Mouse (Mus musculus) limb, embryonic 14.5 days (tissue): ENCODE results near the gene Abcc12. TPM values are rescaled to one million over a fixed set of nuclear protein-coding genes. Genes with fewer than 3 reads are reported as not detected.

Experiments
- ATAC-seq: fragments of 200-750 bp; cut with Nextera tagmentation; 2 replicates; pipeline ENCODE4 v1.8.0; 2017; ENCODE audit warnings: low read depth, moderate number of reproducible peaks, moderate TSS enrichment; ENCODE audit not compliant: low FRiP score
- DNase-seq: peaks from one replicate; pipeline ENCODE4 v3.0.0-alpha.2; 2015; ENCODE audit warnings: low spot score
- H3K27ac ChIP-seq: fragments of 300-500 bp; sonication (generic); replicated peaks from 2 replicates; pipeline ENCODE4 v1.5.1; 2014; ENCODE audit warnings: low read depth, mild to moderate bottlenecking, low read length, moderate library complexity, mixed read lengths
- H3K27me3 ChIP-seq: fragments of 300-500 bp; sonication (generic); 2 replicates; pipeline ENCODE4 v1.6.1; 2014; ENCODE audit warnings: low read length, mixed read lengths; ENCODE audit not compliant: control insufficient read depth, insufficient read depth
- H3K36me3 ChIP-seq: fragments of 300-500 bp; sonication (generic); 2 replicates; pipeline ENCODE4 v1.6.1; 2014; ENCODE audit warnings: mild to moderate bottlenecking, low read length, moderate library complexity, mixed read lengths; ENCODE audit not compliant: control insufficient read depth, insufficient read depth
- H3K4me1 ChIP-seq: fragments of 300-500 bp; sonication (generic); 2 replicates; pipeline ENCODE4 v1.6.1; 2014; ENCODE audit warnings: antibody characterized with exemption, low read length, mixed read lengths; ENCODE audit not compliant: control insufficient read depth, insufficient read depth
- H3K4me2 ChIP-seq: fragments of 300-500 bp; sonication (generic); replicated peaks from 2 replicates; pipeline ENCODE4 v1.6.1; 2014; ENCODE audit warnings: low read depth, mild to moderate bottlenecking, low read length, moderate library complexity; ENCODE audit not compliant: severe bottlenecking
- H3K4me3 ChIP-seq: fragments of 300-500 bp; sonication (generic); replicated peaks from 2 replicates; pipeline ENCODE4 v1.5.1; 2014; ENCODE audit warnings: low read length
- H3K9ac ChIP-seq: fragments of 300-500 bp; sonication (generic); 2 replicates; pipeline ENCODE4 v1.6.1; 2014; ENCODE audit warnings: mild to moderate bottlenecking, low read depth, low read length, moderate library complexity; ENCODE audit not compliant: severe bottlenecking
- H3K9me3 ChIP-seq: fragments of 300-500 bp; sonication (generic); 2 replicates; pipeline ENCODE4 v1.6.1; 2016; ENCODE audit warnings: low read length; ENCODE audit not compliant: control insufficient read depth
- POLR2A ChIP-seq: fragments of 200-500 bp; IDR thresholded peaks from 2 replicates; pipeline ENCODE4 v1.8.0; 2012; ENCODE audit warnings: inconsistent platforms, mild to moderate bottlenecking, moderate library complexity, borderline replicate concordance; ENCODE audit not compliant: insufficient read depth, insufficient read length; ENCODE audit errors: extremely low read depth
- WGBS: fragments of 180-500 bp; shearing (Covaris S2); extraction: QIAGEN DNeasy Blood & Tissue Kit; methylation state at CpG from one replicate; pipeline ENCODE4 v1.1.7; 2014; 5-methylcytosine and 5-hydroxymethylcytosine counted together
- polyA plus RNA-seq, 2 experiments: library from polyadenylated mRNA; depleted of rRNA in 1 of 2; stranded (reverse) in 1 of 2; unstranded in 1 of 2; fragments of >200 nt; fragmentation: Nextera tagmentation in 1 of 2; extraction: Ambion mirVana in 1 of 2; gene quantifications; 2 replicates each; pipeline versions ENCODE4 v1.2.1 to v1.2.3; 2012 to 2014

The Abcc12 gene
- polyA plus RNA-seq, 2 experiments = 0.12 to 0.78 TPM

DNA sequence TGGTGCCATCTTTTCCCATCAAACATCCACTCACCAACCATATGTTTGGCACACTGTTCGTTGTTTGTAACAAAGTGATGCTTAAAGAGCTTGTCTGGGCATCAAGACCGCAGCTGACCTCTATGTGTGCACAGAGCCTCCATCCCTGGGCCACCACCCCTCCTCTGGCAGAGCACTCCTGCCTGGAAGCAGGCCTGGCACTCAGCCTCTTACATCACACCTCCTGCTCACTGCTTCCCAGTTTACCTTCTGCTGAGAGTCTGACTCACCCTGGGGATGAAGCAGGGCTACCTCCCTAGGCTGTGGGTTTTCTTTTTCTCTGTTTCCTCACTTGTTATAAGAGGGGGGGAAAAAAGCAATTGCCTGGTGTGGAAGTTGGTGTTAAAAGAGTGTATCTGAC, 109.8 kb downstream of the Abcc12 start:
- no peak overlapping the region for H3K4me3 ChIP-seq
- 94% methylated on average over 2 of the region's 2 CpGs for WGBS

GRCm38 (mm10) chr8:86463215-86463614, 117.3 kb downstream of the Abcc12 start:
- no peak overlapping the region for H3K27ac ChIP-seq
- H3K27me3 ChIP-seq = no peaks in the 10 kb centered on the region
- 92% methylated on average over 2 of the region's 2 CpGs for WGBS
- H3K4me2 ChIP-seq = no peak overlapping the region
- no peak for TF ChIP-seq POLR2A
- no peaks in the 10 kb centered on the region for H3K36me3 ChIP-seq
- H3K4me3 ChIP-seq = no peak overlapping the region
- H3K4me1 ChIP-seq = no peaks in the 10 kb centered on the region
- H3K9me3 ChIP-seq = no peaks in the 10 kb centered on the region
- no peak for ATAC-seq
- H3K9ac ChIP-seq = no peak overlapping the region
- DNase-seq = no peak

More for the DNA sequence above, 109.8 kb downstream of the Abcc12 start:
- ATAC-seq = no peak
- Histone ChIP-seq H3K9ac (no peak overlapping the region), H3K36me3 (no peaks in the 10 kb centered on the region), H3K27me3 (no peaks in the 10 kb centered on the region), H3K9me3 (no peaks in the 10 kb centered on the region), H3K4me2 (no peak overlapping the region), H3K27ac (no peak overlapping the region), H3K4me1 (no peaks in the 10 kb centered on the region)
- no peak for TF ChIP-seq POLR2A
- no peak for DNase-seq

DNA sequence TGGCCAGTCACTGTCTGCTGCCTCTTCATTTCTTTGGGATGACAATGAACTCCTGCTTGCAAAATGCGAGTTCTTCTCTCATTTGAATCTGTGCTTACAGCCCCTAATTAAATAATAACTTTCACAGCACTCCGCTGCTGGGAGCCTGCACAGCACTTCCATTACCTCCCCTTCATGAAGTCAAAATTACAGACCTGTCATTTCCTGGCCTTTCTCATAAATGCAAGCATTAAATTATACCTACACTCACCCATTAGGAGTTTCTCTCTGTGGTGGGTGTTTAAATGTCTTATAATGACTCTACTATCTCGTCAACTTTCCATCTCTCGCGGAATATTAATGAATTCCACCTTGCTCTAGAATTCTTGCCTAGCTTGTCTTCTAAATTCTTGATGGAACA, 120.1 kb downstream of the Abcc12 start:
- 55% methylated on average over 5 of the region's 5 CpGs for WGBS
- Histone ChIP-seq H3K4me1 (no peaks in the 10 kb centered on the region), H3K4me3 (no peak overlapping the region), H3K4me2 (no peak overlapping the region), H3K36me3 (no peaks in the 10 kb centered on the region), H3K9ac (no peak overlapping the region), H3K27ac (no peak overlapping the region), H3K27me3 (no peaks in the 10 kb centered on the region), H3K9me3 (no peaks in the 10 kb centered on the region)
- ATAC-seq = no peak
- no peak for DNase-seq
- TF ChIP-seq POLR2A = no peak

GRCm38 (mm10) chr8:86453697-86454480, 126.6 kb downstream of the Abcc12 start:
- H3K9me3 ChIP-seq = no peaks in the 10 kb centered on the region
- no peak overlapping the region for H3K4me3 ChIP-seq
- DNase-seq = no peak
- H3K9ac ChIP-seq = no peak overlapping the region
- H3K4me1 ChIP-seq = no peaks in the 10 kb centered on the region
- no peaks in the 10 kb centered on the region for H3K27me3 ChIP-seq
- 59% methylated on average over 11 of the region's 11 CpGs for WGBS
- no peak for TF ChIP-seq POLR2A
- no peaks in the 10 kb centered on the region for H3K36me3 ChIP-seq
- no peak overlapping the region for H3K4me2 ChIP-seq
- no peak for ATAC-seq
- H3K27ac ChIP-seq = no peak overlapping the region

GRCm38 (mm10) chr8:86449870-86450515, 130.5 kb downstream of the Abcc12 start:
- Histone ChIP-seq H3K9ac (no peak overlapping the region), H3K36me3 (no peaks in the 10 kb centered on the region), H3K4me3 (no peak overlapping the region), H3K27ac (no peak overlapping the region), H3K4me1 (no peaks in the 10 kb centered on the region), H3K27me3 (no peaks in the 10 kb centered on the region), H3K4me2 (no peak overlapping the region), H3K9me3 (no peaks in the 10 kb centered on the region)
- TF ChIP-seq POLR2A = no peak
- DNase-seq = no peak
- 84% methylated on average over 4 of the region's 4 CpGs for WGBS
- ATAC-seq = no peak
